In the genomic region with DNA sequence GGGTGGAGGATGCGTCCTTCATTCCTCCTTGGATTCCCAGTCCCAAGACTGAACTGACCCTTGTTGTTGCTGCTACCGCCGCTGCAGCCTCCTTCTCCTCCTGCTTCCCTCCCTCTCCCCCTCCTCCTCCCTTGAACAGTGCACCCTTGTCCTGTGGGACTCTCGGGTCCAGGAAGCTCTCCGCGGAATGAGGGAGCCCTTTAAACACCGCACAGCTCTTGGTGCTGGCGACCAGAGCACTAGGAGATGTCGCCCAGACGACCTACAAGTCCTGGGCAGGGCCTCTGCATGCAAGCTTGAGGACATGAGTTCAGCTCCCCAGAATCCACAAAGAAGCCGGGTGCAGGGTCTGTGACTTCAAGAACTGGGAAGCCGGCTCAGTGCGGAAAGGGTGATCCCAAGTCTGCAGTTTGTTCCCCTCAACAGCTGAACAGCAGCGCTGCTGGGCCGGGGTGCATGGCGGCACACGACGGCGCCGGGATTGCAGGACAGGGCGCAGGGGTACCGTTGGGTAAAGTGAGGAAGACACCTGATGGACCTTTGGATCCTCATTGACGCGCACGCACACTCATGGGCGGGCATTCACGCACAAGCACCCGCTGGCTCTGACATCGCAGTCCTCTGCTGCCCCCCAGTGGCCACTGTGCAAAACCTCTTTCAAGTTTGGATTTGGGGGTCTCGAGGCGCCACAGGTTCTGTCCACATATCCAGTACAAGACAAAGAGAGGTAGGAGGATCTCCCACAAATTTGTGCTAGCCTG, we compare ENCODE assay signal across 8 mouse cellular contexts. TPM values are rescaled to one million over a fixed set of nuclear protein-coding genes. Genes with fewer than 3 reads are reported as not detected.
DNase-seq lines count a peak whose midpoint lies in the region; ATAC-seq and TF ChIP-seq lines count a peak whose summit lies in the region.

No protein-coding gene starts in this region.

- H3K27ac ChIP-seq in left cerebral cortex, adult 2 months: no peak overlapping the region

- DNase-seq in WW6 (ENCODE audit: low read depth, low spot score): peak; percentile 71
- peak; percentile 83 to 90 for DNase-seq in cerebellum, postnatal 4 days (ENCODE audit: low spot score in 2 of 2)
- peak; percentile 12 to 48 for DNase-seq in gastrocnemius, adult 8-10 months (ENCODE audit: low spot score in 2 of 2)
- peak; percentile 60 for DNase-seq in hindlimb bud, embryonic 11.5 days (ENCODE audit: extremely low spot score, low read depth, low spot score)
- DNase-seq in left cerebral cortex, adult 2 months (ENCODE audit: extremely low spot score in 1 of 2, low spot score in 2 of 2): peak; percentile 85 to 87
- peak; percentile 81 to 90 for DNase-seq in right cerebral cortex, adult 2 months (ENCODE audit: low spot score in 2 of 2)
- peak; percentile 37 for DNase-seq in urinary bladder, postnatal 10 days (ENCODE audit: low spot score)

- ATAC-seq in megakaryocyte, adult 5-6 weeks (ENCODE audit: poor library complexity, severe bottlenecking): peak; percentile 58

- peak; percentile 95 for TF ChIP-seq CTCF in left cerebral cortex, adult 2 months (IDR thresholded peaks at IDR 0.05)

- intact Hi-C loops in left cerebral cortex, adult 2 months (cut with DNase I): loop anchor here (2.0 to 5.0 kb wide), 3 partner anchors 42 to 86 kb away; a partner anchor contains a TSS

- H3K4me3 ChIP-seq in left cerebral cortex, adult 2 months: peak overlapping the region; percentile 48

RNA-seq across cellular contexts. Expression of a gene that starts 4.5 kb away (rescaled TPM):
- total RNA-seq in gastrocnemius, adult 8-10 months (2022): 10 to 100 TPM; 36.5 to 40.7 (median 39.7) TPM
- 100 to 1,000 TPM in 1 of 2 experiments, 10 to 100 TPM in 1; 92.7 to 101 TPM for total RNA-seq in left cerebral cortex, adult 2 months (2021)
- total RNA-seq in megakaryocyte, adult 5-6 weeks (2015): 20.2 and 25.0 TPM in 2 replicates
- total RNA-seq in megakaryocyte, adult 5-6 weeks (2017): 52.9 and 60.9 TPM in 2 replicates

RNA-seq across cellular contexts. Expression of a gene that starts 40.6 kb away (rescaled TPM):
- total RNA-seq in gastrocnemius, adult 8-10 months (2022): not detected
- total RNA-seq in left cerebral cortex, adult 2 months (2021): under 1 TPM; 0.38 to 0.65 TPM
- 0.18 TPM in 1 of 2 replicates, not detected in the other for total RNA-seq in megakaryocyte, adult 5-6 weeks (2015)
- not detected in 2 replicates for total RNA-seq in megakaryocyte, adult 5-6 weeks (2017)

RNA-seq across cellular contexts. Expression of a gene that starts 41.9 kb away (rescaled TPM):
- 10 to 100 TPM; 63.0 to 69.4 (median 67.5) TPM for total RNA-seq in gastrocnemius, adult 8-10 months (2022)
- total RNA-seq in left cerebral cortex, adult 2 months (2021): 10 to 100 TPM; 62.7 to 62.8 TPM
- 9.1 TPM in 2 replicates for total RNA-seq in megakaryocyte, adult 5-6 weeks (2015)
- total RNA-seq in megakaryocyte, adult 5-6 weeks (2017): 19.5 and 23.4 TPM in 2 replicates

RNA-seq across cellular contexts. Expression of a gene that starts 49.0 kb away (rescaled TPM):
- total RNA-seq in gastrocnemius, adult 8-10 months (2022): 100 to 1,000 TPM; 325 to 413 (median 358) TPM
- total RNA-seq in left cerebral cortex, adult 2 months (2021): 100 to 1,000 TPM; 202 to 208 TPM
- 108 and 113 TPM in 2 replicates for total RNA-seq in megakaryocyte, adult 5-6 weeks (2015)
- 77.8 and 92.8 TPM in 2 replicates for total RNA-seq in megakaryocyte, adult 5-6 weeks (2017)

RNA-seq across cellular contexts. Expression of a gene that starts 49.3 kb away (rescaled TPM):
- total RNA-seq in gastrocnemius, adult 8-10 months (2022): 1 to 10 TPM; 1.8 to 3.1 (median 2.4) TPM
- 10 to 100 TPM in 1 of 2 experiments, 1 to 10 TPM in 1; 8.8 to 12.7 TPM for total RNA-seq in left cerebral cortex, adult 2 months (2021)
- total RNA-seq in megakaryocyte, adult 5-6 weeks (2015): 3.6 and 4.1 TPM in 2 replicates
- 2.7 and 2.8 TPM in 2 replicates for total RNA-seq in megakaryocyte, adult 5-6 weeks (2017)

Comparison
In these comparisons a context has a peak if more than half of its experiments do, and no peak if none do; other contexts are left out.
1. DNase-seq: peak in every context shown above with its lines; median percentile 86 in cerebellum, postnatal 4 days; 86 in left cerebral cortex, adult 2 months; 86 in right cerebral cortex, adult 2 months; 71 in WW6; 60 in hindlimb bud, embryonic 11.5 days; 37 in urinary bladder, postnatal 10 days; 30 in gastrocnemius, adult 8-10 months.